Mouse (Mus musculus) neural tube, embryonic 15.5 days (tissue): ENCODE measurements around the gene Acbd6. TPM values are rescaled to one million over a fixed set of nuclear protein-coding genes. Genes with fewer than 3 reads are reported as not detected.

Experiments
- ATAC-seq: fragments of 200-750 bp; cut with Nextera tagmentation; 2 replicates; pipeline ENCODE4 v1.8.0; 2017; ENCODE audit warnings: mild to moderate bottlenecking, moderate TSS enrichment, moderate library complexity; ENCODE audit not compliant: low FRiP score
- H3K27ac ChIP-seq: fragments of 300-500 bp; sonication (generic); replicated peaks from 2 replicates; pipeline ENCODE4 v1.5.1; 2015; ENCODE audit warnings: mild to moderate bottlenecking, inconsistent platforms
- H3K27me3 ChIP-seq: fragments of 300-500 bp; sonication (generic); replicated peaks from 2 replicates; pipeline ENCODE4 v1.6.1; 2015; ENCODE audit warnings: inconsistent platforms
- H3K36me3 ChIP-seq: fragments of 300-500 bp; sonication (generic); 2 replicates; pipeline ENCODE4 v1.6.1; 2015; ENCODE audit warnings: inconsistent platforms
- H3K4me1 ChIP-seq: fragments of 300-500 bp; sonication (generic); 2 replicates; pipeline ENCODE4 v1.6.1; 2015; ENCODE audit warnings: inconsistent platforms
- H3K4me2 ChIP-seq: fragments of 300-500 bp; sonication (generic); 2 replicates; pipeline ENCODE4 v1.6.1; 2015; ENCODE audit warnings: inconsistent platforms, mild to moderate bottlenecking, moderate library complexity
- H3K4me3 ChIP-seq: fragments of 300-500 bp; sonication (generic); replicated peaks from 2 replicates; pipeline ENCODE4 v1.5.1; 2015; ENCODE audit warnings: mild to moderate bottlenecking, inconsistent platforms
- H3K9ac ChIP-seq: fragments of 300-500 bp; sonication (generic); replicated peaks from 2 replicates; pipeline ENCODE4 v1.6.1; 2015; ENCODE audit warnings: mild to moderate bottlenecking, inconsistent platforms
- H3K9me3 ChIP-seq: fragments of 300-500 bp; sonication (generic); replicated peaks from 2 replicates; pipeline ENCODE4 v1.6.1; 2016; ENCODE audit warnings: inconsistent platforms
- WGBS: fragments of 180-500 bp; shearing (Covaris S2); methylation state at CpG from one replicate; pipeline ENCODE4 v1.1.7; 2015; ENCODE audit warnings: mixed read lengths; 5-methylcytosine and 5-hydroxymethylcytosine counted together
- polyA plus RNA-seq: library from polyadenylated mRNA; unstranded; fragments of >200 nt; fragmentation: Nextera tagmentation; extraction: Ambion mirVana; gene quantifications from 2 replicates; pipeline ENCODE4 v1.2.1, GENCODE M21; 2015

Acbd6 gene
- polyA plus RNA-seq, 1 experiment from 2014 or later, result 109 TPM

- ATAC-seq, result no peak
- Histone ChIP-seq H3K27ac (no peak overlapping the region), H3K4me1 (peaks cover 8% of the 10 kb centered on the region; the same call in 1 of the 2 replicates), H3K27me3 (peaks cover 10% of the 10 kb centered on the region; the same call in 1 of the 2 replicates), H3K9me3 (no peaks in the 10 kb centered on the region), H3K4me2 (no peak overlapping the region), H3K4me3 (no peak overlapping the region), H3K9ac (no peak overlapping the region), H3K36me3 (no peaks in the 10 kb centered on the region)
- WGBS, result 59% methylated on average over 2 of the region's 2 CpGs
Observed at GRCm38 (mm10) chr1:155713306-155713705, 155.4 kb downstream of the Acbd6 start.

GRCm38 (mm10) chr1:155715366-155715765, 157.4 kb downstream of the Acbd6 start:
- Histone ChIP-seq H3K27me3 (peaks cover 12% of the 10 kb centered on the region; the same call in 1 of the 2 replicates), H3K9me3 (no peaks in the 10 kb centered on the region), H3K9ac (no peak overlapping the region), H3K4me2 (no peak overlapping the region), H3K4me1 (peaks cover 8% of the 10 kb centered on the region; the same call in 1 of the 2 replicates), H3K36me3 (no peaks in the 10 kb centered on the region), H3K27ac (no peak overlapping the region), H3K4me3 (no peak overlapping the region)
- ATAC-seq, result no peak

- Histone ChIP-seq H3K4me2 (no peak overlapping the region), H3K4me1 (peaks cover 7% of the 10 kb centered on the region), H3K4me3 (no peak overlapping the region), H3K27ac (no peak overlapping the region), H3K27me3 (peaks cover 16% of the 10 kb centered on the region; the same call in 1 of the 2 replicates), H3K9ac (no peak overlapping the region), H3K36me3 (no peaks in the 10 kb centered on the region), H3K9me3 (no peaks in the 10 kb centered on the region)
- WGBS, result 96% methylated on average over 12 of the region's 12 CpGs
- no peak for ATAC-seq
Observed at GRCm38 (mm10) chr1:155717301-155717700, 159.4 kb downstream of the Acbd6 start.

- Histone ChIP-seq H3K27me3 (peaks cover 26% of the 10 kb centered on the region), H3K9ac (no peak overlapping the region), H3K27ac (no peak overlapping the region), H3K9me3 (no peaks in the 10 kb centered on the region), H3K4me3 (no peak overlapping the region), H3K4me2 (no peak overlapping the region), H3K4me1 (peaks cover 12% of the 10 kb centered on the region), H3K36me3 (no peaks in the 10 kb centered on the region)
- ATAC-seq, result no peak
- WGBS, result 48% methylated on average over 3 of the region's 3 CpGs
Observed at GRCm38 (mm10) chr1:155718851-155719250, 160.9 kb downstream of the Acbd6 start.

- no peak for ATAC-seq
- H3K4me2 ChIP-seq, result no peak overlapping the region
- no peaks in the 10 kb centered on the region for H3K9me3 ChIP-seq
- H3K4me1 ChIP-seq, result peaks cover 12% of the 10 kb centered on the region
- H3K9ac ChIP-seq, result no peak overlapping the region
- 57% methylated on average over 5 of the region's 5 CpGs for WGBS
- H3K27ac ChIP-seq, result no peak overlapping the region
- peaks cover 38% of the 10 kb centered on the region for H3K27me3 ChIP-seq
- no peak overlapping the region for H3K4me3 ChIP-seq
- no peaks in the 10 kb centered on the region for H3K36me3 ChIP-seq
Observed at GRCm38 (mm10) chr1:155720006-155720405, 162.1 kb downstream of the Acbd6 start.

- 26% methylated on average over 8 of the region's 8 CpGs for WGBS
- ATAC-seq, result no peak
- H3K9ac ChIP-seq, result no peak overlapping the region
Observed at GRCm38 (mm10) chr1:155721443-155721842, 163.5 kb downstream of the Acbd6 start.

GRCm38 (mm10) chr1:155722185-155722584, 164.3 kb downstream of the Acbd6 start:
- Histone ChIP-seq H3K9ac (no peak overlapping the region), H3K27ac (no peak overlapping the region), H3K4me3 (0 out of 2 replicates have a peak overlapping the region, but pooled peaks have one; percentile 9), H3K4me2 (peak overlapping the region; percentile 48), H3K36me3 (no peaks in the 10 kb centered on the region), H3K4me1 (peaks cover 12% of the 10 kb centered on the region), H3K27me3 (peaks cover 43% of the 10 kb centered on the region), H3K9me3 (no peaks in the 10 kb centered on the region)
- 0 out of 2 replicates have a peak, but pooled peaks have one; percentile 21 for ATAC-seq
- under 1% methylated on average over 13 of the region's 13 CpGs for WGBS

More at GRCm38 (mm10) chr1:155721443-155721842, 163.5 kb downstream of the Acbd6 start:
- Histone ChIP-seq H3K4me3 (no peak overlapping the region), H3K27me3 (peaks cover 39% of the 10 kb centered on the region), H3K27ac (no peak overlapping the region), H3K36me3 (no peaks in the 10 kb centered on the region), H3K4me2 (no peak overlapping the region), H3K9me3 (no peaks in the 10 kb centered on the region), H3K4me1 (peaks cover 12% of the 10 kb centered on the region)

- no peak for ATAC-seq
- Histone ChIP-seq H3K36me3 (no peaks in the 10 kb centered on the region), H3K4me1 (peaks cover 17% of the 10 kb centered on the region), H3K27me3 (peaks cover 59% of the 10 kb centered on the region), H3K9ac (no peak overlapping the region), H3K9me3 (no peaks in the 10 kb centered on the region), H3K4me2 (no peak overlapping the region), H3K27ac (no peak overlapping the region), H3K4me3 (no peak overlapping the region)
- 74% methylated on average over 3 of the region's 3 CpGs for WGBS
Observed at GRCm38 (mm10) chr1:155724301-155724700, 166.4 kb downstream of the Acbd6 start.

GRCm38 (mm10) chr1:155725876-155726275, 168.0 kb downstream of the Acbd6 start:
- H3K27me3 ChIP-seq, result peaks cover 72% of the 10 kb centered on the region
- WGBS, result 52% methylated on average over 2 of the region's 2 CpGs

GRCm38 (mm10) chr1:155727830-155728229, 169.9 kb downstream of the Acbd6 start:
- 22% methylated on average over 10 of the region's 10 CpGs for WGBS
- Histone ChIP-seq H3K4me2 (no peak overlapping the region), H3K36me3 (no peaks in the 10 kb centered on the region), H3K9me3 (no peaks in the 10 kb centered on the region), H3K9ac (no peak overlapping the region), H3K4me3 (no peak overlapping the region), H3K4me1 (peaks cover 10% of the 10 kb centered on the region), H3K27ac (no peak overlapping the region), H3K27me3 (peaks cover 82% of the 10 kb centered on the region)
- ATAC-seq, result no peak

More at GRCm38 (mm10) chr1:155725876-155726275, 168.0 kb downstream of the Acbd6 start:
- Histone ChIP-seq H3K4me2 (no peak overlapping the region), H3K4me1 (peaks cover 20% of the 10 kb centered on the region), H3K36me3 (no peaks in the 10 kb centered on the region), H3K9me3 (no peaks in the 10 kb centered on the region), H3K4me3 (no peak overlapping the region), H3K9ac (no peak overlapping the region), H3K27ac (no peak overlapping the region)
- ATAC-seq, result no peak

- Histone ChIP-seq H3K27me3 (peaks cover 79% of the 10 kb centered on the region), H3K36me3 (no peaks in the 10 kb centered on the region), H3K4me2 (peak overlapping the region; percentile 36), H3K4me1 (peaks cover 7% of the 10 kb centered on the region), H3K9ac (no peak overlapping the region), H3K9me3 (no peaks in the 10 kb centered on the region), H3K4me3 (peak overlapping the region; percentile 12; the same call in 1 of the 2 replicates), H3K27ac (no peak overlapping the region)
- peak; percentile 35; the same call in 1 of the 2 replicates for ATAC-seq
- WGBS, result 1% methylated on average over 23 of the region's 23 CpGs
Observed at GRCm38 (mm10) chr1:155729113-155729795, 171.3 kb downstream of the Acbd6 start.

- no peaks in the 10 kb centered on the region for H3K36me3 ChIP-seq
- peaks cover 86% of the 10 kb centered on the region for H3K27me3 ChIP-seq
Observed at GRCm38 (mm10) chr1:155731156-155731555, 173.2 kb downstream of the Acbd6 start.

More at GRCm38 (mm10) chr1:155731156-155731555, 173.2 kb downstream of the Acbd6 start:
- WGBS, result 0% methylated on average over 2 of the region's 2 CpGs
- no peak overlapping the region for H3K27ac ChIP-seq
- H3K9ac ChIP-seq, result no peak overlapping the region
- H3K4me2 ChIP-seq, result no peak overlapping the region
- ATAC-seq, result no peak
- H3K4me1 ChIP-seq, result peaks cover 7% of the 10 kb centered on the region
- H3K9me3 ChIP-seq, result no peaks in the 10 kb centered on the region
- no peak overlapping the region for H3K4me3 ChIP-seq
